Comparison of ENCODE assay signal across 33 mouse cellular contexts in genomic region chr2:131548330-131548729, GRCm38 (mm10). TPM values are rescaled to one million over a fixed set of nuclear protein-coding genes. Genes with fewer than 3 reads are reported as not detected.
DNase-seq lines count a peak whose midpoint lies in the region; ATAC-seq and TF ChIP-seq lines count a peak whose summit lies in the region.
"Had no signal": no experiment of that assay in that cellular context is flagged by ENCODE, and none has a peak within 500 bp of the region (broad histone marks: within the 10 kb centered on the region; RNA-seq: fewer than 3 reads in every experiment).

No protein-coding gene starts in this region.

- no peak overlapping the region for H3K9ac ChIP-seq in hindbrain, embryonic 14.5 days
- H3K9ac ChIP-seq: heart, embryonic 13.5 days; hindbrain, embryonic 15.5 days; kidney, embryonic 15.5 days; limb, embryonic 15.5 days; liver, embryonic 13.5 days; stomach, embryonic 15.5 days had no signal

- no peaks in the 10 kb centered on the region for H3K9me3 ChIP-seq in hindbrain, embryonic 14.5 days (ENCODE audit: control insufficient read depth, low read length)
- H3K9me3 ChIP-seq: G1E; heart, embryonic 13.5 days; hindbrain, embryonic 15.5 days; kidney, embryonic 15.5 days; limb, embryonic 10.5 days; limb, embryonic 15.5 days; liver, embryonic 13.5 days; stomach, embryonic 15.5 days had no signal

- H3K27me3 ChIP-seq in hindbrain, embryonic 14.5 days (ENCODE audit: control insufficient read depth, insufficient read depth, low read length) = peaks cover 37% of the 10 kb centered on the region

- H3K27ac ChIP-seq in layer of hippocampus, adult 2 months = peak overlapping the region; percentile 64; the same call in 1 of the 2 replicates
- H3K27ac ChIP-seq in hindbrain, embryonic 14.5 days = no peak overlapping the region
- H3K27ac ChIP-seq: gastrocnemius, adult 2 months; heart, embryonic 13.5 days; hindbrain, embryonic 15.5 days; kidney, embryonic 15.5 days; limb, embryonic 10.5 days; limb, embryonic 15.5 days; liver, embryonic 13.5 days; macrophage; stomach, embryonic 15.5 days had no signal

- H3K4me1 ChIP-seq in hindbrain, embryonic 14.5 days (replicated peaks; ENCODE audit: control insufficient read depth, insufficient read depth, low read length) = peaks cover 8% of the 10 kb centered on the region

- no peak overlapping the region for H3K4me3 ChIP-seq in layer of hippocampus, adult 2 months
- no peak overlapping the region for H3K4me3 ChIP-seq in hindbrain, embryonic 14.5 days (replicated peaks; ENCODE audit: low read length)
- H3K4me3 ChIP-seq: gastrocnemius, adult 2 months; heart, embryonic 13.5 days; hindbrain, embryonic 15.5 days; kidney, embryonic 15.5 days; limb, embryonic 10.5 days; limb, embryonic 15.5 days; liver, embryonic 13.5 days; stomach, embryonic 15.5 days had no signal

- no peak for DNase-seq in layer of hippocampus, adult 2 months (ENCODE audit: low spot score in 2 of 2)
- DNase-seq in layer of hippocampus, postnatal 14 days (ENCODE audit: low spot score in 2 of 2) = no peak
- DNase-seq in Muller cell, postnatal 12 days (ENCODE audit: inconsistent ontology term) = peak; percentile 86
- peak; percentile 60 for DNase-seq in adrenal gland, postnatal 14 days
- no peak for DNase-seq in hindbrain, embryonic 14.5 days (ENCODE audit: low spot score)
- no peak for DNase-seq in thymus, postnatal 25 days
- DNase-seq in lung, postnatal 10 days = no peak
- DNase-seq: cerebellum, adult 11-12 months; cerebellum, adult 9-11 months; gastrocnemius, adult 2 months; heart, postnatal 10 days; kidney, adult 18-20 months; kidney, postnatal 25 days; liver, embryonic 13.5 days; lung, adult 18-20 months; midbrain, embryonic 14.5 days; right cerebral cortex, postnatal 25 days had no signal

- no peaks in the 10 kb centered on the region for H3K36me3 ChIP-seq in hindbrain, embryonic 14.5 days (replicated peaks; ENCODE audit: control insufficient read depth, insufficient read depth)
- H3K36me3 ChIP-seq: G1E; heart, embryonic 13.5 days; hindbrain, embryonic 15.5 days; kidney, embryonic 15.5 days; limb, embryonic 10.5 days; limb, embryonic 15.5 days; liver, embryonic 13.5 days; stomach, embryonic 15.5 days had no signal

- TF ChIP-seq CTCF in layer of hippocampus, adult 2 months (conservative IDR thresholded peaks at IDR 0.05) = no peak

- H3K4me2 ChIP-seq in hindbrain, embryonic 14.5 days (replicated peaks) = no peak overlapping the region
- H3K4me2 ChIP-seq: heart, embryonic 13.5 days; hindbrain, embryonic 15.5 days; kidney, embryonic 15.5 days; limb, embryonic 15.5 days; liver, embryonic 13.5 days; stomach, embryonic 15.5 days had no signal

- 81% methylated on average over 2 of the region's 2 CpGs for WGBS in hindbrain, embryonic 14.5 days

- no peak for ATAC-seq in hindbrain, embryonic 14.5 days (ENCODE audit: low FRiP score)
- ATAC-seq: forebrain, embryonic 14.5 days; inflammation-experienced regulatory T-cells, adult 6 months; lung, postnatal 0 days had no signal

RNA-seq across cellular contexts. Expression of gene Adra1d, which starts 13.8 kb away (rescaled TPM):
- 10 to 100 TPM; 89.5 to 98.6 TPM for total RNA-seq in layer of hippocampus, adult 2 months (2021)
- 10 to 100 TPM; 81.9 to 84.1 TPM for total RNA-seq in layer of hippocampus, postnatal 14 days (2021)
- total RNA-seq in adrenal gland, postnatal 14 days (2021) = 16.9 and 22.4 TPM in 2 replicates
- 0.23 and 0.56 TPM in 2 replicates for polyA plus RNA-seq in hindbrain, embryonic 14.5 days (2014; fragmentation: Nextera tagmentation; extraction: Ambion mirVana)
- total RNA-seq: common myeloid progenitor, adult 5-6 weeks; G1E; hematopoietic stem cell, adult 5-6 weeks; megakaryocyte-erythroid progenitor cell, adult 5-6 weeks; monocyte, adult 5-6 weeks; neutrophil, adult 5-6 weeks had no signal
- polyA plus RNA-seq: forebrain, embryonic 14.5 days; G1E; inflammation-experienced regulatory T-cells, adult 6 months; limb, embryonic 10.5 days; macrophage; midbrain, embryonic 14.5 days had no signal

RNA-seq across cellular contexts. Expression of gene Smox, which starts 57.0 kb away (rescaled TPM):
- 10 to 100 TPM; 84.5 to 85.8 TPM for total RNA-seq in layer of hippocampus, adult 2 months (2021)
- total RNA-seq in layer of hippocampus, postnatal 14 days (2021) = 10 to 100 TPM; 82.6 to 94.8 TPM
- total RNA-seq in adrenal gland, postnatal 14 days (2021) = 21.8 and 25.1 TPM in 2 replicates
- polyA plus RNA-seq in hindbrain, embryonic 14.5 days (2014; fragmentation: Nextera tagmentation; extraction: Ambion mirVana) = 29.2 and 34.7 TPM in 2 replicates

Comparison
In these comparisons a context has a peak if more than half of its experiments do, and no peak if none do; other contexts are left out.
1. DNase-seq: peak in Muller cell, postnatal 12 days (single experiment) and adrenal gland, postnatal 14 days (single experiment); none in layer of hippocampus, adult 2 months (0 of 2), layer of hippocampus, postnatal 14 days (0 of 2), hindbrain, embryonic 14.5 days (single experiment), thymus, postnatal 25 days (single experiment) and lung, postnatal 10 days (single experiment).